Mouse (Mus musculus) erythroblast, adult 5-6 weeks (primary cell): ENCODE measurements around the gene Zfp112. TPM values are rescaled to one million over a fixed set of nuclear protein-coding genes. Genes with fewer than 3 reads are reported as not detected.

Experiments
- ATAC-seq: replicated peaks from 2 replicates; pipeline ENCODE4 v1.8.0; 2016; ENCODE audit warnings: moderate number of reproducible peaks, mild to moderate bottlenecking, moderate TSS enrichment, inconsistent platforms; ENCODE audit not compliant: poor library complexity, low FRiP score, severe bottlenecking
- total RNA-seq, 2 experiments: library from RNA; stranded (forward) in 1 of 2; stranded (reverse) in 1 of 2; fragments of 150-400 nt in 1 of 2; fragments of 200-764, 138-1000 nt in 1 of 2; gene quantifications; 2 replicates each; pipeline versions ENCODE4 v1.2.3 to v1.2.4; 2015 to 2017; ENCODE audit warnings: low replicate concordance in 2 of 2

Zfp112 gene
- total RNA-seq, 2 experiments from 2014 or later, result 1.0 TPM; not detected in 1

GRCm38 (mm10) chr7:24174618-24175336 is 62.7 kb downstream of the Zfp112 start, which contains the start of gene Zfp114:
Zfp114 (plus strand) TSS chr7:24175060.
- no peak for ATAC-seq

DNA sequence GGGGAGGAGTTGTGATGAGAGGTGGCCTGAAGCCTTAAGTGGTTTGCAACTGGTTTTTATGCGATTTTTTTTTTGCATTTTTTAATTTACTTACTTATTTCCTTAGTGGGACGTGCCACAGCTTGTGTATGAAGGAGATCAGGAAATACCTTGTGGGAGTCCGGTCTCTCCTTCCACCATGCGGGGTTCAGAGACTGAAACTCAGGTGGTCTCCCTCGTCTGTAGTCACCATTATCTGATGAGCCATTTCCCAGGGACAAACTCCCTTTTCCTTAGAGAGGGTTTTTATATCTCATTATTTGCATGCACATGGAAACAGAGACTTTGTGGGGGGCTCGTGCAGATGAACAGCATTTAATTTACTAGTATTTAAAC is 63.2 kb downstream of the Zfp112 start:
- no peak for ATAC-seq

Other genes with a start within 250 kb of the Zfp112 start
- not detected in 2 replicates for gene Vmn1r177, start 245.9 kb upstream of the Zfp112 start, total RNA-seq (2015; ENCODE audit: low replicate concordance)
- gene Vmn1r177, start 245.9 kb upstream of the Zfp112 start, total RNA-seq (2017; ENCODE audit: low replicate concordance), result not detected in 2 replicates
- not detected in 2 replicates for gene Vmn1r178, start 220.3 kb upstream of the Zfp112 start, total RNA-seq (2015; ENCODE audit: low replicate concordance)
- gene Vmn1r178, start 220.3 kb upstream of the Zfp112 start, total RNA-seq (2017; ENCODE audit: low replicate concordance), result not detected in 2 replicates
- gene Vmn1r179, start 185.3 kb upstream of the Zfp112 start, total RNA-seq (2015; ENCODE audit: low replicate concordance), result not detected in 2 replicates
- gene Vmn1r179, start 185.3 kb upstream of the Zfp112 start, total RNA-seq (2017; ENCODE audit: low replicate concordance), result not detected in 2 replicates
- gene Vmn1r180, start 161.7 kb upstream of the Zfp112 start, total RNA-seq (2015; ENCODE audit: low replicate concordance), result not detected in 2 replicates
- not detected in 2 replicates for gene Vmn1r180, start 161.7 kb upstream of the Zfp112 start, total RNA-seq (2017; ENCODE audit: low replicate concordance)
- not detected in 2 replicates for gene Vmn1r181, start 137.7 kb upstream of the Zfp112 start, total RNA-seq (2015; ENCODE audit: low replicate concordance)
- not detected in 2 replicates for gene Vmn1r181, start 137.7 kb upstream of the Zfp112 start, total RNA-seq (2017; ENCODE audit: low replicate concordance)
- not detected in 2 replicates for gene V1rd19, start 110.6 kb upstream of the Zfp112 start, total RNA-seq (2015; ENCODE audit: low replicate concordance)
- gene V1rd19, start 110.6 kb upstream of the Zfp112 start, total RNA-seq (2017; ENCODE audit: low replicate concordance), result not detected in 2 replicates
- gene Vmn1r183, start 59.1 kb upstream of the Zfp112 start, total RNA-seq (2015; ENCODE audit: low replicate concordance), result not detected in 2 replicates
- gene Vmn1r183, start 59.1 kb upstream of the Zfp112 start, total RNA-seq (2017; ENCODE audit: low replicate concordance), result not detected in 2 replicates
- 7.3 and 8.6 TPM in 2 replicates for gene Zfp180, start 30.4 kb upstream of the Zfp112 start, total RNA-seq (2015; ENCODE audit: low replicate concordance)
- gene Zfp180, start 30.4 kb upstream of the Zfp112 start, total RNA-seq (2017; ENCODE audit: low replicate concordance), result 11.0 and 15.3 TPM in 2 replicates
- 0.19 and 1.9 TPM in 2 replicates for gene Zfp235, start 21.9 kb downstream of the Zfp112 start, total RNA-seq (2015; ENCODE audit: low replicate concordance)
- gene Zfp235, start 21.9 kb downstream of the Zfp112 start, total RNA-seq (2017; ENCODE audit: low replicate concordance), result 1.4 TPM in 2 replicates
- not detected in 2 replicates for gene Zfp114, start 62.7 kb downstream of the Zfp112 start, total RNA-seq (2015; ENCODE audit: low replicate concordance)
- gene Zfp114, start 62.7 kb downstream of the Zfp112 start, total RNA-seq (2017; ENCODE audit: low replicate concordance), result 0.60 TPM in 1 of 2 replicates, not detected in the other
- 1.9 TPM in 2 replicates for gene Zfp111, start 99.1 kb downstream of the Zfp112 start, total RNA-seq (2015; ENCODE audit: low replicate concordance)
- 0.43 and 1.3 TPM in 2 replicates for gene Zfp111, start 99.1 kb downstream of the Zfp112 start, total RNA-seq (2017; ENCODE audit: low replicate concordance)
- not detected in 2 replicates for gene Zfp109, start 125.2 kb downstream of the Zfp112 start, total RNA-seq (2015; ENCODE audit: low replicate concordance)
- gene Zfp109, start 125.2 kb downstream of the Zfp112 start, total RNA-seq (2017; ENCODE audit: low replicate concordance), result 2.1 TPM in 1 of 2 replicates, not detected in the other
- 2.9 TPM in 1 of 2 replicates, not detected in the other for gene Zfp108, start 142.5 kb downstream of the Zfp112 start, total RNA-seq (2015; ENCODE audit: low replicate concordance)
- not detected in 2 replicates for gene Zfp108, start 142.5 kb downstream of the Zfp112 start, total RNA-seq (2017; ENCODE audit: low replicate concordance)
- gene Zfp93, start 158.1 kb downstream of the Zfp112 start, total RNA-seq (2015; ENCODE audit: low replicate concordance), result not detected in 2 replicates
- 0.70 TPM in 1 of 2 replicates, not detected in the other for gene Zfp93, start 158.1 kb downstream of the Zfp112 start, total RNA-seq (2017; ENCODE audit: low replicate concordance)
- 1.2 and 2.1 TPM in 2 replicates for gene Zfp61, start 188.9 kb downstream of the Zfp112 start, total RNA-seq (2015; ENCODE audit: low replicate concordance)
- gene Zfp61, start 188.9 kb downstream of the Zfp112 start, total RNA-seq (2017; ENCODE audit: low replicate concordance), result 0.77 and 4.0 TPM in 2 replicates
- gene Zfp94, start 204.4 kb downstream of the Zfp112 start, total RNA-seq (2015; ENCODE audit: low replicate concordance), result 1.0 TPM in 1 of 2 replicates, not detected in the other
- 0.34 and 1.3 TPM in 2 replicates for gene Zfp94, start 204.4 kb downstream of the Zfp112 start, total RNA-seq (2017; ENCODE audit: low replicate concordance)
- not detected in 2 replicates for gene Tescl, start 221.6 kb downstream of the Zfp112 start, total RNA-seq (2015; ENCODE audit: low replicate concordance)
- not detected in 2 replicates for gene Tescl, start 221.6 kb downstream of the Zfp112 start, total RNA-seq (2017; ENCODE audit: low replicate concordance)
- not detected in 2 replicates for gene Lypd5, start 236.9 kb downstream of the Zfp112 start, total RNA-seq (2015; ENCODE audit: low replicate concordance)
- gene Lypd5, start 236.9 kb downstream of the Zfp112 start, total RNA-seq (2017; ENCODE audit: low replicate concordance), result not detected in 2 replicates